Comparison of ENCODE assay signal across 26 mouse cellular contexts in the genomic region with DNA sequence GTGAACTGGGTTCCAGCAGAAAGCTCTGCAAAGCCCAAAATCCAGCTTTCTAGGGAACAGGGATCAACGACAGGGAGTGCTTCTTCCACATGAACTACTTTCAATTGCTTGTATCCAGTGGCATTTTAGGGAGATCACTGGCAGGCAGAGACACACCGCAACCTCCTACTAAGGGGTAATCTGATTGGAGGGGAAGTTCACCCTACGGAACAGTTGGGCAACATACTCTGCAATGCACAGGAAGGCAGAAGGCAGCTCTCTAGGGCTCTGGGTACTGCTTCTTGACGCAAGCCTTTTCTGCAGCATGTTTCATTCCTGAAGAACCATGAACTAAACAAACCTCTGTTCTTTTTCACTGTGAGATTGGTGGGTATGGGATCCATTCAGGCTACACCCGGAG. TPM values are rescaled to one million over a fixed set of nuclear protein-coding genes. Genes with fewer than 3 reads are reported as not detected.
A peak's percentile ranks its signal among the peaks of the same experiment; 100 is the strongest.
DNase-seq lines count a peak whose midpoint lies in the region; ATAC-seq lines count a peak whose summit lies in the region.
"Had no signal": no experiment of that assay in that cellular context is flagged by ENCODE, and none has a peak within 500 bp of the region (broad histone marks: within the 10 kb centered on the region; RNA-seq: fewer than 3 reads in every experiment).

No protein-coding gene starts in this region.

- H3K9me3 ChIP-seq in liver, embryonic 16.5 days (replicated peaks; ENCODE audit: control insufficient read depth, low read length): no peaks in the 10 kb centered on the region
- H3K9me3 ChIP-seq: embryonic facial prominence, embryonic 10.5 days; heart, embryonic 12.5 days; neural tube, embryonic 15.5 days had no signal

- no peak overlapping the region for H3K4me2 ChIP-seq in liver, embryonic 16.5 days (ENCODE audit: low read depth, low read length)
- H3K4me2 ChIP-seq: heart, embryonic 12.5 days; lung, embryonic 14.5 days; neural tube, embryonic 15.5 days had no signal

- H3K9ac ChIP-seq in liver, embryonic 16.5 days (ENCODE audit: low read depth, low read length): no peak overlapping the region
- H3K9ac ChIP-seq: heart, embryonic 12.5 days; lung, embryonic 14.5 days; neural tube, embryonic 15.5 days had no signal

- no peak for DNase-seq in liver
- DNase-seq in 416B (ENCODE audit: low read depth): peak; percentile 76
- peak; percentile 24 to 52 for DNase-seq in monocyte, adult 2 months (ENCODE audit: low read depth in 1 of 2, low spot score in 2 of 2)
- DNase-seq in cerebellum, postnatal 10 days: no peak
- no peak for DNase-seq in right cerebral cortex, adult 18-20 months
- DNase-seq: adrenal gland, adult 8-10 months; B cell, adult 2 months; cerebellum, adult 9-10 months; gastrocnemius, postnatal 10 days; heart, adult 18-20 months; heart, postnatal 10 days; kidney, adult 9 months; kidney, postnatal 36 days; lung, embryonic 14.5 days had no signal

- H3K4me3 ChIP-seq in liver, embryonic 16.5 days (ENCODE audit: low read depth, low read length): no peak overlapping the region
- H3K4me3 ChIP-seq: embryonic facial prominence, embryonic 10.5 days; heart, embryonic 12.5 days; left cerebral cortex, adult 2 months; neural tube, embryonic 15.5 days had no signal

- H3K27me3 ChIP-seq in liver, embryonic 16.5 days (ENCODE audit: control insufficient read depth, insufficient read depth, low read depth, low read length): no peaks in the 10 kb centered on the region
- H3K27me3 ChIP-seq: CH12.LX; heart, embryonic 12.5 days; neural tube, embryonic 15.5 days had no signal

- H3K4me1 ChIP-seq in liver, embryonic 16.5 days (ENCODE audit: control insufficient read depth, low read depth, low read length): no peaks in the 10 kb centered on the region; the same call in 1 of the 2 replicates
- H3K4me1 ChIP-seq: embryonic facial prominence, embryonic 10.5 days; neural tube, embryonic 15.5 days had no signal

- ATAC-seq in liver, embryonic 16.5 days (ENCODE audit: low read depth): 0 out of 2 replicates have a peak, but pooled peaks have one; percentile 35
- ATAC-seq in common myeloid progenitor, adult 5-6 weeks (replicated peaks; ENCODE audit: low read depth, poor library complexity, severe bottlenecking): peak; percentile 33; the same call in 1 of the 2 replicates
- ATAC-seq: forebrain, embryonic 16.5 days; hindbrain, postnatal 0 days; intestine, embryonic 16.5 days; midbrain, embryonic 16.5 days had no signal

- WGBS in liver, embryonic 16.5 days (ENCODE audit: insufficient replicate concordance): 61% methylated on average over 5 of the region's 5 CpGs

- H3K36me3 ChIP-seq in liver, embryonic 16.5 days (ENCODE audit: control insufficient read depth, insufficient read depth): no peaks in the 10 kb centered on the region
- H3K36me3 ChIP-seq: embryonic facial prominence, embryonic 10.5 days; G1E; heart, embryonic 12.5 days; neural tube, embryonic 15.5 days had no signal

- no peak overlapping the region for H3K27ac ChIP-seq in liver, embryonic 16.5 days (ENCODE audit: low read length)
- H3K27ac ChIP-seq: embryonic facial prominence, embryonic 10.5 days; hindbrain, postnatal 0 days; left cerebral cortex, adult 2 months; neural tube, embryonic 15.5 days had no signal

RNA-seq across cellular contexts. Expression of a gene that starts 10.9 kb away (rescaled TPM):
- 2.6 and 3.1 TPM in 2 replicates for polyA plus RNA-seq in liver, embryonic 16.5 days (2015; fragmentation: Nextera tagmentation; extraction: Ambion mirVana)
- 98.3 and 107 TPM in 2 replicates for total RNA-seq in common myeloid progenitor, adult 5-6 weeks (2017)
- total RNA-seq: CH12.LX had no signal
- polyA plus RNA-seq: G1E had no signal

Comparison
In these comparisons a context has a peak if more than half of its experiments do, and no peak if none do; other contexts are left out.
1. DNase-seq: peak in 416B (single experiment) and monocyte, adult 2 months (2 of 2); none in liver (single experiment), cerebellum, postnatal 10 days (0 of 2) and right cerebral cortex, adult 18-20 months (single experiment).